Mouse (Mus musculus): ENCODE results near the gene Runx2.

Gene Runx2

DNA sequence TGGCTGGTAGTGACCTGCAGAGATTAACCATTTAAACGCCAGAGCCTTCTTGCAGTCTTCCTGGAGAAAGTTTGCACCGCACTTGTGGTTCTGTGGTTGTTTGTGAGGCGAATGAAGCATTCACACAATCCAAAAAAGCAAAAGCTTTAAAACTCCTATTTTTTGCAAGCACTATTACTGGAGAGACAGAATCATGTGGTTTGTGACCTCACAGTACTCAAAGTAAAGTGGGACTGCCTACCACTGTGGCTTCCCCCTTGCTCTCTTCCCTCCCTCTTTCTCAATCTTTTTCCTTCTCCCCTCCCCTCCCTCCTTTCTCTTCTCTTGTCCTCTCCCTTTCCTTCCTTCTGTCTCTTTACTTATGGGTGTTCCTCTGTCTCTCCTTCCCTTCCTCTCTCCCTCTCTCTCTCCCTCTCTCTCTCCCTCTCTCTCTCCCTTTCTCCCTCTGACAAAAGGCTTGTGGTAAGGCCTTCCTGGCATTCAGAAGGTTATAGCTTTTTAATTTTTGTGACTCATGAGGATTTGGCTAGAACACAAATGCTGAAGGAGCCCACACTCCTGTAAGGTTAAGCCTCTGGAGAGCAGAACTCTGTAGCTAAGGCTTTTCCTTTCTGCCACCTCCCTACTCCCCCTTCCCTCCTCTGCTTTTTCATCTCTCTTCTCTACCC, at the start of gene Runx2:
Runx2 (minus strand) TSS at position 290 of the 668 bp plus-strand sequence.
- in situ Hi-C loops (cut with MboI; ENCODE audit: low pct_unique_long_range_greater_than_20kb in 1 of 2, low sequenced_read_pairs in 2 of 2, unreplicated experiment in 1 of 2): no loop called here

DNA sequence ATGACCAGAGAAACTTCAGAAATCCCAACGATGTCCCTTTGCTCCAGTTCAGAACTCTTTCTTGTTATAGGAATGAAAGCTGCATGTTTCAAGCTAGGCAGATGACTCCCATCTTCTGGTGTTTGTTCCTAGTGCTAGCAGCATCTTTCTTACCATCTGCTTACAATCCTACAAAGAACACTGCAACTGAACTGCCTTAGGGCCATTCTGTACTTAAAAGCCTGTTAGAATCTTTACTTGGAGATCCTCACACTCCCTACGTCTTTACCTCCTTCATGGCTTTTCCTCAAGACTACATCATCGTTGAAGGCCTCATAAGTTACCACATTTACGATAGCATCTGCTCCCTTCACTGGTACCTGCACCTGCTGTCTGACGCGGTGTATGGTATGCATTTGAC, 48.6 kb upstream of the Runx2 start:
- in situ Hi-C loops (cut with MboI; ENCODE audit: low pct_unique_long_range_greater_than_20kb in 1 of 2, low sequenced_read_pairs in 2 of 2, unreplicated experiment in 1 of 2): no loop called here

DNA sequence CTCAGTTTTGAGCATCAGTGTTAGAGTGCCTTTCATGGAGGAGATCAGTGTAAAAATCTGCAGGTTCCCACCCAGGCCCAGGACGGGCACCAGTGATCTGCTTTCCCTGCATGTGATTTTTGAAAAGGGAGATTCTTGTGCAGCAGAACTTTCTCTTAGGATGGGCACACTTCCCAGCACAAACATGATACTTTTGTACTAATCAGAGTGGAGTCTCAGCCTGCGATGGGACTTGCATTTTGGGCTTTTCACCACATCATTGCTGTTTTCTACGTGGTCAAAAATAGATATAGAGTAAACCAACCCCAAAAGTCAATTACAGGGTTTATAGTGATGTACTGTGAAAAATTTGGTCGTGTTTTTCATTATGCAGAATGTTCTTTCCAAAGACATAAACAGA, 27.6 kb upstream of the Runx2 start:
- in situ Hi-C loops (cut with MboI; ENCODE audit: low pct_unique_long_range_greater_than_20kb in 1 of 2, low sequenced_read_pairs in 2 of 2, unreplicated experiment in 1 of 2): no loop called here

GRCm38 (mm10) chr17:44831201-44831600, 16.6 kb upstream of the Runx2 start:
- in situ Hi-C loops (cut with MboI; ENCODE audit: low pct_unique_long_range_greater_than_20kb in 1 of 2, low sequenced_read_pairs in 2 of 2, unreplicated experiment in 1 of 2): no loop called here

GRCm38 (mm10) chr17:44829587-44829986, 15.0 kb upstream of the Runx2 start:
- in situ Hi-C loops (cut with MboI; ENCODE audit: low pct_unique_long_range_greater_than_20kb in 1 of 2, low sequenced_read_pairs in 2 of 2, unreplicated experiment in 1 of 2): no loop called here

DNA sequence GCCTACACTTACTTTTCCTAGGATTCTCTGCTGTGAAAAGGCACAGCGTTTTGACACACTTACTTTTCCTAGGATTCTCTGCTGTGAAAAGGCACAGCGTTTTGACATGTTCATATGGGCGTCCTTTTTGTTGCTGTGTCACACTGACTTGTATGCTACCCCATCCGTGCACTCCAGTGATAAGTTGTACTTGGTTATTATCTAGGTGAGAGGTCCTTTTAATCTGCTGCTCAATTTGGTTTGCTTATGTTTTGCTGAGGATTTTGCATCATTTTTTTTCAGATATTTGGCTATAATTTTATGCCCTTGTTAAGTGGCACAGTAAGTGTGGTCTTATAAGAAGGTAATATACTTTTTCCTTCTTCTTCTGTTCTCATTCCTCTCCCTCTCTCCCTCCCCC, 13.4 kb upstream of the Runx2 start:
- in situ Hi-C loops (cut with MboI; ENCODE audit: low pct_unique_long_range_greater_than_20kb in 1 of 2, low sequenced_read_pairs in 2 of 2, unreplicated experiment in 1 of 2): no loop called here

- in situ Hi-C loops (cut with MboI; ENCODE audit: low pct_unique_long_range_greater_than_20kb in 1 of 2, low sequenced_read_pairs in 2 of 2, unreplicated experiment in 1 of 2): no loop called here
These were observed 12.5 kb upstream of the Runx2 start for GRCm38 (mm10) chr17:44827124-44827523.

- in situ Hi-C loops (cut with MboI; ENCODE audit: low pct_unique_long_range_greater_than_20kb in 1 of 2, low sequenced_read_pairs in 2 of 2, unreplicated experiment in 1 of 2): no loop called here
These were observed 7.3 kb upstream of the Runx2 start for GRCm38 (mm10) chr17:44821940-44822339.

- in situ Hi-C loops (cut with MboI; ENCODE audit: low pct_unique_long_range_greater_than_20kb in 1 of 2, low sequenced_read_pairs in 2 of 2, unreplicated experiment in 1 of 2): no loop called here
These were observed 5.2 kb upstream of the Runx2 start for GRCm38 (mm10) chr17:44819816-44820215.

- in situ Hi-C loops (cut with MboI; ENCODE audit: low pct_unique_long_range_greater_than_20kb in 1 of 2, low sequenced_read_pairs in 2 of 2, unreplicated experiment in 1 of 2): no loop called here
These were observed 4.2 kb upstream of the Runx2 start for GRCm38 (mm10) chr17:44818825-44819224.

DNA sequence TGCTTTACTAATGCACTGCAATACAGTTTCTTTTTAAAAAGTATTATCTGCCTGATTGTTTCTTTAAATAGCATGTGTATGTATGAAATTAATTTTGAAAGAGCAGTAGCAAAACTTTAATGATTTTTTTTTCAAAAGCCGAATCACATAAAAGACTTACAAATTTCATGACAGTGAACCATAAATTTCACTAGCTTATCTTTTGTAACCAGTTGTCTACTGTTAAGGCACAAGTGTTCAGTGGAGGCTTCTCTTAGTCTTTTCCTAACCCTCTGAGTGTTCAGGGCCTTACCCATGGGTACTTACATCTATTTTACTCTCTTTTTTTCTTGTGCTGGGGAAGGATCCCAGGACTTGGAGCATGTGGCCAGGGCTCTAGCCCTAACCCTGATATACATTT, 7.6 kb downstream of the Runx2 start:
- in situ Hi-C loops (cut with MboI; ENCODE audit: low pct_unique_long_range_greater_than_20kb in 1 of 2, low sequenced_read_pairs in 2 of 2, unreplicated experiment in 1 of 2): no loop called here

GRCm38 (mm10) chr17:44797331-44797730, 17.3 kb downstream of the Runx2 start:
- in situ Hi-C loops (cut with MboI; ENCODE audit: low pct_unique_long_range_greater_than_20kb in 1 of 2, low sequenced_read_pairs in 2 of 2, unreplicated experiment in 1 of 2): loop anchor here (25.0 kb wide), 1 partner anchor 240 kb away; no protein-coding TSS in a partner anchor

DNA sequence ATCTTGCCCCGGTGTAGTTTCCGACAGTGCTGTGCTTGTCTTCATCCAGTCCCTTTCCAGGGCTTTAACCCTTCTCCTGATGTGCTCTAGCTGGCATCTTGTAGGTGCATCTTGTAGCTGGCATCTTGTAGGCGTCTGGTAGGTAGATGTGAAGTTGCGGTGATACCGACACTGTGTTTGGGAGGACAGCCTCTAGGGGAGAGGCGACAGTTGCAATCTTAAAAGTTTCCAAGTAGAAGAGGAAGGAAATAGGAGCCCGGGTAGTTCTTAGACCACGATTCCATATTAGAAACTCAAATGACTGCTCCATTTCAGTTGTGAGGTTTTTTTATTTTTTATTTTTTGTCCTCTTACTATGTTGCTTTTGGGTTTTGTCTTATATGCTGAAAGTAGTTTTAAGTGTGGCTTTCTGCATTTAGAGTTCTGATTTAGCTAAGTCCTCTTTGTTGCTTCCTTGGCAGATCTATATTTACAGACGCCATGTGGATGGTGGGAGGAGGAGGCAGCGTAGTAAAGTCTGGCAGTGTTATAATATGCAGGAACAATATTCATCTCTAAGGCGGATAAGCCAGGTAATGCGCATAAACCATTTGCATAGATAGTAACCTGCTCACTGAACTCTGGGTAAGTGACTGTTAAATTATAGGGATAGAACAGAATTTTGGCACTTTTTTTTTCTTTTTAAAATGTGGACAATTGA, 22.2 kb downstream of the Runx2 start:
- in situ Hi-C loops (cut with MboI; ENCODE audit: low pct_unique_long_range_greater_than_20kb in 1 of 2, low sequenced_read_pairs in 2 of 2, unreplicated experiment in 1 of 2): loop anchor here (25.0 kb wide), 1 partner anchor 245 kb away; no protein-coding TSS in a partner anchor

- in situ Hi-C loops (cut with MboI; ENCODE audit: low pct_unique_long_range_greater_than_20kb in 1 of 2, low sequenced_read_pairs in 2 of 2, unreplicated experiment in 1 of 2): loop anchor here (25.0 kb wide), 1 partner anchor 248 kb away; no protein-coding TSS in a partner anchor
These were observed 25.4 kb downstream of the Runx2 start for GRCm38 (mm10) chr17:44788982-44789747.

GRCm38 (mm10) chr17:44783143-44783542, 31.5 kb downstream of the Runx2 start:
- in situ Hi-C loops (cut with MboI; ENCODE audit: low pct_unique_long_range_greater_than_20kb in 1 of 2, low sequenced_read_pairs in 2 of 2, unreplicated experiment in 1 of 2): loop anchor here (25.0 kb wide), 1 partner anchor 254 kb away; no protein-coding TSS in a partner anchor

GRCm38 (mm10) chr17:44782366-44782765, 32.2 kb downstream of the Runx2 start:
- in situ Hi-C loops (cut with MboI; ENCODE audit: low pct_unique_long_range_greater_than_20kb in 1 of 2, low sequenced_read_pairs in 2 of 2, unreplicated experiment in 1 of 2): loop anchor here (25.0 kb wide), 1 partner anchor 255 kb away; no protein-coding TSS in a partner anchor

- in situ Hi-C loops (cut with MboI; ENCODE audit: low pct_unique_long_range_greater_than_20kb in 1 of 2, low sequenced_read_pairs in 2 of 2, unreplicated experiment in 1 of 2): loop anchor here (25.0 kb wide), 1 partner anchor 257 kb away; no protein-coding TSS in a partner anchor
These were observed 34.2 kb downstream of the Runx2 start for GRCm38 (mm10) chr17:44780353-44780752.

GRCm38 (mm10) chr17:44778141-44778540, 36.5 kb downstream of the Runx2 start:
- in situ Hi-C loops (cut with MboI; ENCODE audit: low pct_unique_long_range_greater_than_20kb in 1 of 2, low sequenced_read_pairs in 2 of 2, unreplicated experiment in 1 of 2): loop anchor here (25.0 kb wide), 1 partner anchor 259 kb away; no protein-coding TSS in a partner anchor

GRCm38 (mm10) chr17:44777337-44777804, 37.2 kb downstream of the Runx2 start:
- in situ Hi-C loops (cut with MboI; ENCODE audit: low pct_unique_long_range_greater_than_20kb in 1 of 2, low sequenced_read_pairs in 2 of 2, unreplicated experiment in 1 of 2): loop anchor here (25.0 kb wide), 1 partner anchor 260 kb away; no protein-coding TSS in a partner anchor
